In the genomic region with DNA sequence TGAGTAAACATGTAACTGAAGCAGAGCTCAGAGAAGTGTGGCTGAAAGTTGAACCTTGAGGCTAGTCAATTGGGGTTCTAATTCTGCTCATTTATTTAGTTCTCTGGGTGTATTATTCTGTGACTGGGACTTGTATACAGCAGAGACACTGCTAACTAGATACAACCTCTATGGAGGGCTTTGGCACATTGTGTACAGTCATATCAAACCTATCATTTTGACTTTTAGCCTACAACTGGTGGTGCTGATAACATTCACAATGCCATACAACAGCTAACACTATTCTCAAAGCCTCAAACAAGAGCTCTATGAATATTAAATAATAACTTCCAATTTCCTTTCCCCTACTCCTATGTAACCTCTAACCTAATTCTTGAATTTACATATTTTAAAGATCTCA, we compare ENCODE assay signal across 25 mouse cellular contexts.
"Had no signal": no experiment of that assay in that cellular context is flagged by ENCODE, and none has a peak within 500 bp of the region (broad histone marks: within the 10 kb centered on the region; RNA-seq: fewer than 3 reads in every experiment).

No protein-coding gene starts in this region.

- ATAC-seq: hindbrain, postnatal 0 days; inflammation-experienced regulatory T-cells, adult 6 months; intestine, embryonic 15.5 days; intestine, postnatal 0 days had no signal

- H3K36me3 ChIP-seq: heart, embryonic 13.5 days; heart, embryonic 15.5 days; hindbrain, embryonic 13.5 days; hindbrain, embryonic 15.5 days; intestine, embryonic 15.5 days; limb, embryonic 13.5 days; limb, embryonic 15.5 days had no signal

- DNase-seq: gastrocnemius, postnatal 14 days; gastrocnemius, postnatal 36 days; heart, adult 11 months; heart, adult 2 months; heart, postnatal 14 days; heart, postnatal 36 days; kidney, adult 18-20 months; kidney, adult 8-10 months; kidney, postnatal 10 days; kidney, postnatal 25 days; kidney, postnatal 4 days; left cerebral cortex, postnatal 4 days had no signal

- H3K9ac ChIP-seq: heart, embryonic 13.5 days; heart, embryonic 15.5 days; hindbrain, embryonic 13.5 days; hindbrain, embryonic 15.5 days; intestine, embryonic 15.5 days; limb, embryonic 13.5 days; limb, embryonic 15.5 days had no signal

- H3K9me3 ChIP-seq: heart, embryonic 13.5 days; heart, embryonic 15.5 days; hindbrain, embryonic 13.5 days; hindbrain, embryonic 15.5 days; intestine, embryonic 15.5 days; limb, embryonic 13.5 days; limb, embryonic 15.5 days had no signal

- H3K27me3 ChIP-seq: heart, embryonic 13.5 days; heart, embryonic 15.5 days; hindbrain, embryonic 15.5 days; intestine, embryonic 15.5 days; limb, embryonic 13.5 days had no signal

- H3K4me2 ChIP-seq: heart, embryonic 11.5 days; heart, embryonic 13.5 days; heart, embryonic 15.5 days; hindbrain, embryonic 13.5 days; hindbrain, embryonic 15.5 days; intestine, embryonic 15.5 days; limb, embryonic 13.5 days; limb, embryonic 15.5 days had no signal

- H3K27ac ChIP-seq: heart, adult 2 months; heart, embryonic 13.5 days; heart, embryonic 15.5 days; hindbrain, embryonic 13.5 days; hindbrain, embryonic 15.5 days; hindbrain, postnatal 0 days; intestine, embryonic 15.5 days; layer of hippocampus, adult 2 months; left cerebral cortex, adult 2 months; limb, embryonic 13.5 days; limb, embryonic 15.5 days had no signal

- H3K4me1 ChIP-seq: heart, embryonic 15.5 days; hindbrain, embryonic 13.5 days; hindbrain, embryonic 15.5 days; intestine, embryonic 15.5 days; limb, embryonic 13.5 days; limb, embryonic 15.5 days had no signal

- H3K4me3 ChIP-seq: heart, adult 2 months; heart, embryonic 13.5 days; heart, embryonic 15.5 days; hindbrain, embryonic 13.5 days; hindbrain, embryonic 15.5 days; intestine, embryonic 15.5 days; layer of hippocampus, adult 2 months; left cerebral cortex, adult 2 months; limb, embryonic 13.5 days; limb, embryonic 15.5 days had no signal
